Mouse (Mus musculus) layer of hippocampus, postnatal 10 days (tissue): ENCODE measurements around the gene Mybpc2. TPM values are rescaled to one million over a fixed set of nuclear protein-coding genes. Genes with fewer than 3 reads are reported as not detected.
A peak's percentile ranks its signal among the peaks of the same experiment; 100 is the strongest.

Source experiments
- DNase-seq, 2 experiments: peaks; one replicate each; pipeline ENCODE4 v3.0.0; 2021; ENCODE audit warnings: low spot score in 2 of 2
- total RNA-seq, 2 experiments: library from RNA; stranded (reverse); gene quantifications; 2 replicates each; pipeline ENCODE4 v1.2.3; 2021

Mybpc2 gene
- total RNA-seq, 2 experiments from 2014 or later: 0.11 to 0.18 TPM

DNA sequence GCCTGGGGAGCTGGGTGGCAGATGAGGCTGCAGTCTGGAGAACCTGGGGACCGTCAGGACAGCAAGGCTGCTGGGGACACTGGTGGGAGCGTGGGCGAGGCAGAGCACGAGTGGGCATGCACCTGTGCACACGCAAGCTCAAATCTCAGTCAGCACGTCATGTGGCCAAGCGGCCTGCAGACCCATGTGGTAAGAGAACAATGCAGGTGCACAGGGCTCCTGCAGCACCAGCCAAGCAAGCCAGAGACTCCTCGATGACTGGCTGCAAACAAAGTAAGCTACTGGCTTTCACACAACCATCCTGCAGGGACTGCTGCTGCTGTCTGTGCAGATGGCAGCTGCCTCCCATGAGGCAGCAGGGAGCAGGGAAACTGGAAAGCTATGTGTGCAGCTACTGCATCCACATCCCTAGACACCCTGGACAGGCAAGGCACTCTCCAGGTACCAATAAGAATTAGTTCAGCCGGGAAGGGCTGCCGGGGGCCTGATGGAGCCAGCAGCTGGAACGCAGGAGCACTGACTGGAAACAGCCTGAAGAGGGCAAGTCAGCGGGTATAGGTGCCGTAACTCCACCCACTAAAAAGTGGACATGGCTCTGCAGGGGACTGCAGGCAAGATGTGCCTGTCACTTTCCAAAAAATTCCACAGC is 37.4 kb downstream of the Mybpc2 start:
- no peak for DNase-seq

DNA sequence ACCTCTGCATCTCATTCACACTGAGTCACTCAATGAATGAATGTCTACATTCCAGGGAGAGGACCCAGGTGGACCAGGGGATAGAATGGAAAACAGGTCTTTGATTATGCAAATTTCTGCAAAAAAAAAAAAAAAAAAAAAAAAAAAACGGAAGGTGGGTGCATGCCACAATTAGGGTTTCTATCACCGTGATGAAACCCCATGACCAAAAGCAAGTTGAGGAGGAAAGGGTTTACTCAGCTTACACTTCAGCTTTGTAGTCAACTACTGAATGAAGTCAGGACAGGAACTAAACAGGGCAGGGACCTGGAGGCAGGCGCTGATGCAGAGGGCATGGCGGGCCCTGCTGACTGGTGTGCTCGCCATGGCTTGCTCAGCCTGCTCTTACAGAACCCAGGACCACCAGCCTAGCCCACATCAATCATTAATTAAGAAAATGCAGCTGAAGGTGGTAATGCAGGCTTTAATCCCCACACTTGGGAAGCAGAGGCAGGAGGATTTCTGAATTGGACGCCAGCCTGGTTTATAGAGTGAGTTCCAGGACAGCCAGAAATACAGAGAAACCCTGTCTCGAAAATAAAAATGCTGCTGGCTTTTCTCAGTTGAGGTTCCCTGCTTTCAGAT is 38.8 kb downstream of the Mybpc2 start:
- DNase-seq: peak in 1 of 2 experiments; percentile 7

DNA sequence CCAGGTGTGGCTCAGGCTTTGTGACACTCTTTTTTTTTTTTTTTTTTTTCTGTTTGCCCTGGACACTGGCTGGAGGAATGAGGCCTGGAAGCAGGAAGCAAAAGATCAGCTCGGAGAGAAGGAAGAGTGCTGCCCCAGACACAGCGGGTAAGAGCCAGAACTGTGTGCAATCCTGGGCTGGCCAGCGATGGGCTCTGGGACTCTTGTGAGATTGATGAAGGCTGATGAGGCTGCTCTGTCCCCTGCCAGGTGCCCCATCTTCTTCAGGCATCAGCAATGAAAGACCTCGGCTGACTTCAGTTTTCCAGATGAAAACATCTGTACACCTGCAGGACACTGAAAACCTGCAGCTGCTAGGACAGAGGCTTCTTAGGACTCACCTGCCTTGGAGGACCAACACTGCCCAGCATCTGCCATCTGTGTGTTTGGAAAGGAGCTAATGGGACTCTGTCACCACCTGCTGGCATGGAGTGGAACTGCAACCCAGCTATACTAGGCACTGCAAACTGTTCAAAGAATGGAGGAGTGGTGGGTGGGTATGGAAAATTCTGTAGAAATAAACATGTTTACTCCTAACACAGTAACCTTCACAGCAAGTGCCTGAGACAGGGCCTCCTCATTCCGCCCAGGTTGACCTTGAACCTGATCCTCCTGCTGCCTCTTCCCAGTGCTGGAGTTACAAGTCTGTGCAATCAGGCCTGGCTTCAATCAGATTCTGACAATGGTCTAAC is 39.5 kb downstream of the Mybpc2 start:
- peak; percentile 89 to 90 for DNase-seq

DNA sequence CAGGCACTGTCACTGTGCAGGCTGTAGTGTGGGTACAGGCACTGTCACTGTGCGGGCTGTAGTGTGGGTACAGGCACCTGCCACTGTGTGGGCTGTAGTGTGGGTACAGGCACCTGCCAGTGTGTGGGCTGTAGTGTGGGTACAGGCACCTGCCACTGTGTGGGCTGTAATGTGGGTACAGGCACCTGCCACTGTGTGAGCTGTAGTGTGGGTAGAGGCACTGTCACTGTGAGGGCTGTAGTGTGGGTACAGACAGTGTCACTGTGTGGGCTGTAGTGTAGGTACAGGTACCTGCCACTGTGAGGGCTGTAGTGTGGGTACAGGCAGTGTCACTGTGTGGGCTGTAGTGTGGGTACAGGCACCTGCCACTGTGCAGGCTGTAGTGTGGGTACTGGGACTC is 40.3 kb downstream of the Mybpc2 start:
- no peak for DNase-seq

DNA sequence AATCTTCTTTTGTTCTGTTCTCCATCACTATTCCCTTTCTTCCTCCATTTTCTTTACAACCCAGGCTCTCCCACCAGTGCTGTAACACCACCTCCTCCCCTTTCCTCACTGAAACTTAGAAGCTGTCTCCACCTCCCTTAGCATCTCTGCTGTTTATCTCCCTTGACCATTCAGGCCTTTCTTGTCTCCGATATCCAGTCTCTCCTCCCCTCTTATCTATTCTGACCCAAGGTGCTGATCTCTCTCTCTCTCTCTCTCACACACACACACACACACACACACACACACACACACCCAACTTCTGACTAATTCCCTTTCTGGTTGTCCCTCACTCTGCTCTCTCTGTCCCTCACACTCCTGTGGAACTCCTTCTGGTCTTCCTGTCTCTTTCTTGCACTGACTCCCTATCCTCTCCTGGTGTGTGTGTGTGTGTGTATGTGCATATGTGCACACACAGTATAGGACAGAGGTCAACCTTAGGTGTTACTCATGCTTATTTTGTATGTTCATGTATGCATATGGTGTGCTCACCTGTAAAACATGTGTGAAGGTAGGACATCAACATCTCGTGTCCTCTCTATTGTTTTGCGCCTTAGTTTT is 41.5 kb downstream of the Mybpc2 start:
- no peak for DNase-seq

DNA sequence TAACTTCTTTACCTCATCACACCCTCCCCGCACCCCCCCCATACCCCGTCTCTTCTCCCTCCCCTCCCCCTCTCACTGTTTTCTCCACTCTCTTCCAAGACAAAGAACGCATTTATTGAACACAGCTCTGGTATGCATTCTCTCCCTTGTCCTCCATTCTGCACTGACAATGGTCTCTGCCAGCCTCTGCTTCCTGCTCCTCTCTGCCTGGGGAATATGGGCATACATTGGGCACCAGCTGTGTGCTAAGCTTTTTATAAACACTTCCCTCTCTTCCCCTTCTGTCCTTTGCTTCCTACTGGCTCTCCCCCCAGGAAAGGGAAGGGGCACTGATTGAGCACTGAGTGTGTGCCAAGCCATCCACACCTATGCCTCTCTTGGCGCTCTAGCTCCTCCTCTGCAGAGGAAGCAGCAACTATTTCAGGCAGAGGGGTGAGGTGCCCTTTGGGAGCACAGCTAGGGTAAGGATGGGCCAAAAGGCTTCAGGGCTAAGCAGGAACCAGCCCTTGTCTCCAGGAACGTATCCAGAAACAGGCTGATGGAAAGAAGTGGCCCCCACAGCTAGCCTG is 49.3 kb downstream of the Mybpc2 start:
- DNase-seq: peak in 1 of 2 experiments; percentile 20

DNA sequence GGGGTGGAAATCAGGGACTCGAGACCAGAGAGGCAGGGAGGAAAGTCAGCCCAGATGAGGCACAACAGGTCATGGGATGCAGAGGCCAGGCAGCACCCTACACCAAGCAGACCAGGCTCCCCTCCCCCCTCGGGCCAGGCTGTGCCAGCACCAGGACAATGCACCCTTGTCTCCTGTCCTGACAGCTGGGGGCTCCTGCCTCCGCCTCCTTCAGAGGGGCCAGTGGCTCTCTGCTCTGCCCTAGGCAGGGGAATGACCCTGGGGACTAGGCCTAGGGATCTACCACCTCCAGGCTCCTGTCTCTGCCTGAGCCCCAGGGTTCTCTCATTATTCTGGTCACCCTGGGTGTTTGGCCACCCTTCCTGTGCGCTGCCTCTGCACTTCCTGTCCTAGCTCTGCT is 50.0 kb downstream of the Mybpc2 start:
- peak; percentile 71 to 79 for DNase-seq

DNA sequence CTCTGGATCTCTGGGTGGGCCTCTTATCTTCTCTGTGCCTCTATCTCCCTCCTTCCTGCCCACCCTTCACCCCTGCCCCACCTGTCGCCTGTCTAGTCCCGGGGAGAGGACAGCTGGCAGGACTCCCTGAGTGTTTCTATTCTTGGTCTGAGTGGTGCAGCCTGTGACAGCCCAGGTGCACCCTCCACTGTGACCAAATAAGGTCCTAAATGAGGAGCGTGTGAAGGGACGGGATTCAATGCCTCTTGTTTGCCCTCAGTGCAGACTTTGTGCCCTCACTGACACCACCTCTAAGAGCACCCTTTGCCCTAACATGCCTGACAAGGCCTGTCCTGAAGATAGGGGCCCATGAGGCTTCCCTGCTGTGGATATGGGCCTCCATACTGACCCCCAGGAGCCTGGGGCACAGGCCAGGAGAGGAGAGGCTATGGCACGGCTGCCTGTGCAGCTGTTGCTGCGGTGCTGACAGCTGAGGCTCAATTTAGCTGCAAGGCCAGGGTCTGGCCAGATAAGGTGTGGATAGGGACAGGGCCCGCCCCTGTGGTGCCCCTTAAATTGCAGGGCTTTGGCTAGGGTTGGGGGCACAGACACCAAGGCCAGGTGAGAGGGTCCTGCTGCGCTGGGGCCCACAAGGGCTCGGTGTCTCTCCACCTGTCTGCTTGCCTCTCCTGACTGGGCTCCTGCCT is 51.4 kb downstream of the Mybpc2 start:
- DNase-seq: peak in 1 of 2 experiments; percentile 14

DNA sequence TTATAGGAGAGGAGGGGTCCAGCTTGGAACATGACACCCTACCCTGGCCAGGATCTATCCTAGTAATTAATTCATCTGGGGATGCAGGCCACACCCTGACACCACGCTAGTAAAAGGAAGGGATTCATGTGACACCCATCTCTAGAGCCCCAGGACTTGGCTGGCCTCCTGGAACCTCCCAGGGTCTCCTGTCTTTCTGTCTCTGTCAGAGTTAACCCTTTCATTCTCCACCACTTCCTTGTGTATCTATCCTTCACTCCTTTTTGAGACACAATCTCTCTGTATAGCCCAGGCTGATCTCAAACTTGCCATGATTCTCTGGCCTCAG is 51.9 kb downstream of the Mybpc2 start:
- DNase-seq: peak in 1 of 2 experiments; percentile 28

DNA sequence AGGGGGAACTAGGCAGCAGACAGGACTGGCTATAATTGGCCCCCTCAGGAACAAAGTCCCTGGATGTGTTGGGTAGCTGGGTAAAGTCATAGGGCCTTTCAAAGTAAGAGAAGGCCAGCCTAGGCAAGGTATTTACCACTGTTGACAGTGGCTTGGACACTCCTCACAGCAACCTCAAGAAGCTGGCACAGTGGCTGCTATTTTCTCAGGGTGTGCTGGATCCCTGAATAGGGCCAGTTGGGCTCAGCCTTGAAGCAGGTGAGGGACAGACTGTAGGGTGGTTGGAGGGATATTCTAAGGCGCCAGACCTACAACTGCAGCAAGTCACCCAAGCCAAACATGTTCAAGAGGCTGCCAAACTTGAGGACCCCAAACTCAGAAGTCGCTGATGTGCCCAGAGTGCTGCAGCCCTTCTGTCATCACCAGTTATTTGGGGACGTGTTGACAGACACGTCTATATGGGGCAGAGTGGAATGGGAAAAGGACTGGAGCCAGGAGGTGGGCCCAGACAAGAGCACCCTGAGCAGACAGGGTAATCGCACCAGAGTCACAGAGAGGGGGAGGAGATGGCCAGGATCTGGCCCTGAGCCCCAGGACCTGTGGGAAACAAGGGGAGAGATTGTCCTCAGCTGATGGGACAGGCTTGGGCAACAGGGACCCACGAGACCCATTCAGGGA is 52.4 kb downstream of the Mybpc2 start:
- DNase-seq: peak in 1 of 2 experiments; percentile 13

DNA sequence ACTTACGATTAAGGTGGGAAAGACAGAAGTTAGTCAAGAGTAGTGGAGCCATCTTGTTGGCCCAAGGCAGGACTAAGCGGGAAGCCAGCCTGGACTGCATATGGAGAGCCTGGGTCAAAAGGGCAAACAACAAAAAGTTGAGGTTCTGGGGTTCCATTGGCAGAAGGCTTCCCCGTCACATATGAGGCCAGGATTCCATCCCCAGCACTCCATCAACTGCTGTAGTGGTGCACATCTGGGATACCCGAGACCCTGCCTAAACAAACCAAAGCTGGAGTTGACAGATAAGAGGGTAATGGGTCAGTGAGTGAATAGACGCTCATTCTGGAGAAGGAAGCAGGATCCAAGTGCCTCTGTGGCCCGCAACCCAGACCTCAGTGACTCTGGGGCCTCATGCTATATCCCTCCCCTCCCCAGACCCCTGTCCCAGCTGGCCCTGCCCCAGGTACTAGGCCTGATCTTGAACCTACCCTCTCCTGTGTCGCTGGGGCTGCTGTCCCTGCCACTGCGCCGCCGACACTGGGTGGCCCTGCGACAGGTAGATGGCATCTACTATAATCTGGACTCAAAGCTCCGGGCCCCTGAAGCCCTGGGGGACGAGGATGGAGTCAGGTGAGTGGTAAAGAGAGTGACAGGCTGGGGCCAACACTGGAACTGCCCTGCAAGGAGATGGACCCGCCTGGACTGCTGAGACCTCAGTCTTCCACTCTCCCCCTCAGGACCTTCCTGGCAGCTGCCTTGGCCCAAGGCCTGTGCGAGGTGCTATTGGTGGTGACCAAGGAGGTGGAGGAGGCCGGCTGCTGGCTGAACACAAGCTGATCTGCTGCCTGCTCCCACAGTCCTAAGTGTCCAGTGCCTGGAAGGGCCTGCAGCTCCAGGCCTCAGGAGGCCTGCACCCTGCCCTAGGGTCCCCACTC is 53.5 kb downstream of the Mybpc2 start:
- DNase-seq: peak in 1 of 2 experiments; percentile 22

DNA sequence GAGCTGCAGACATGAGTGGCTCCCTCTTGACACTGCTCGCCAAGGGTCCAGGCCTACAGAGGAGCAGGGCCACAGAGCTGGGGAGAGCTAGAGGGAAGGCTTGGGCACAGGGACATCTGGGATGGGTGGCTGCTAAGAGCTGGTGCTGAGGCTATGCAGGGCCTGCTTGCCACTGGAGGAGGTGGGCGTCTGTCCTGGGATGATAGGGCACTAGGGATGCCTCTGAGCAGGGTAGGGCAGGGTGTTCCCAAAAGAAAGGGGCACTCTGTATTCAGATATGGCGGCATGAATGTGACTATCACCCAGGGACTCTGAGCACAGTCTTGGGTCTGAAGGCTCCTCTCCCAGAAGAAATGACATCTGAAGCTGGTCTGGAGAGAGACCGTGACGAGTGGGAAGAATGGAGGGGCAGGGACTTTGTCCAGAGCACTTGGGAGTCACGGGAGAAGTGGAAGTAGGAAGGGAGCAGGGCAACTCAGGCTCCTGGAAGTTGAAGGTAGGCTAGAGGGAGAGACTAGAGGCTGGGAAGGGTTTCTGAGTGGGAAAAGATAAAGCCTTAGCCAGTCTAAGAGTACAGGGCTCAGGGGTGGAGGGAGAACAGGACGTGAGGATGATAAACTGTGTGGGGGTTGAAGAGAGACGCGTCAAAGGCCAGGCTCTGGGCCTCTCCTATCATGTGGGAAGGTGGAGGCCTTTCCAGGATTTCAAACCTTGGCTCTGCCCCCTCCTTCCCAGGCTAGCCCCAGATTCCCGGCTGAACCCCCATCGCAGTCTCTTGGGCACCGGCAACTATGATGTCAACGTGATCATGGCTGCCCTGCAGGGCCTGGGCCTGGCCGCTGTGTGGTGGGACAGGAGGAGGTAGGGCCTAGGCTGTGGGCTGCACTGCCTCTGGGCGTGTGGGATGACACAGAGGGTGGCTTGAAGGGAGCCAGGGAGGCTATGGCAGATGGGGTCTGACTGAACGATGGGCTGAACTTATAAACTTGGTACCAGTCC is 54.5 kb downstream of the Mybpc2 start:
- peak in 1 of 2 experiments; percentile 12 for DNase-seq

DNA sequence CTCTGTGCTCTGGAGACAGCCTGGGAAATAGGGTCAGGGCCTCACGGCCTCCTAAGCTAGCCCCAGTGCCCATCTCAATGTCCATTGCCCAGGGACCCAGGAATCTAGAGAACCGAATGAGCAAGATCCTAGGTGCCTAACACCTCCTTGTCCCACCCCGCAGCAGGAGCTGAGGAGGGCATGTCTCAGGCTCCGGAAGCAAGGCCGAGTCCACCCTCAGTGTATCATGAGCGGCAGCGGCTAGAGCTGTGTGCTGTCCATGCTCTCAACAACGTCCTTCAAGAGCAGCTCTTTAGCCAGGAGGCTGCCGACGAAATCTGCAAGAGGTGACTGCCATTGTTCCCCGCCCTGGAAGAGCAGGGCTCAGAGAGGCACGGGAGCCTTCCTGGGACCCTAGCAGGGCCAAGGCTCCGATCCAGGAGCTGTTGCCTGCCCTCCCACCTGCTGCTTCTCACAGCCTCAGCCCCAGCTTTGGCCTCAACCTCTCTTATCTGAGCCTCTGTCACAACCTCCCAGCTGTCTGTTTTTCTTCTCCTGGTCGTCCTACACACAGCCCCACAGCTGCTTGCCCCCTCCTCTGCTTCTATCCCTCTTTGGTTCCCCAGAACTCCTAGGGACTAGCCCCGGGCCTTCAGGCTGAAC is 55.7 kb downstream of the Mybpc2 start:
- DNase-seq: peak in 1 of 2 experiments; percentile 29

DNA sequence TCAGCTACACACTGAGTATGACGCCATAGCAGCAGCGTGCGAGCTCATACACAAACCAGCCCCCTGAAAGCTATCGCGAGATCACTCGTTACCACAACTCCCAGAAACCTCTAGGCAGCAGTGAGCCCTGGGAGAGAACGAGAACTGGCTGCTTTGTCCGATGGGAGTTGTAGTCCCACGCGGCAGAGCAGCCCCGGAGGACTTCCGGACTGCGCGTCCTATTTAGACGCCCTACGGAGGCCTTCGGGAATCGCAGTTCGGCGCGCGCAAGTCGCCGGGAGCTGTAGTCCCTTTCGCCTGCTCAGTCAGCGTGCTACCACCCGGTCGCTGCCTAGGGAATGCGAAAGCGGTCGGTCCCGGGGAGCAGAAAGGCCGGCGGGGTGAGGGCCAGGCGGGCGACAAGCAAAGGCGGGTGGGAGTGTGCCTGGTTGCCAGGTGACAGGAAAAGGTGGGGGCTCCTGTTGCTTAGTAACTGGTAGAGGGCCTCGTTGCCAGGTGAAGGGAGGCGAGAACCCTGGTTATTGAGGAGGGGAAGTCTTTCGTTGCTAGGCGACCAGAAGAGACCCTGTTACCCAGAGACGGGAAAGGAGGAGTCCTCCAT is 56.5 kb downstream of the Mybpc2 start, which contains the start of gene Josd2:
Gene Josd2, plus strand, starts transcription at position 170 of the 601 bp plus-strand sequence.
- DNase-seq: peak; percentile 92 to 94

DNA sequence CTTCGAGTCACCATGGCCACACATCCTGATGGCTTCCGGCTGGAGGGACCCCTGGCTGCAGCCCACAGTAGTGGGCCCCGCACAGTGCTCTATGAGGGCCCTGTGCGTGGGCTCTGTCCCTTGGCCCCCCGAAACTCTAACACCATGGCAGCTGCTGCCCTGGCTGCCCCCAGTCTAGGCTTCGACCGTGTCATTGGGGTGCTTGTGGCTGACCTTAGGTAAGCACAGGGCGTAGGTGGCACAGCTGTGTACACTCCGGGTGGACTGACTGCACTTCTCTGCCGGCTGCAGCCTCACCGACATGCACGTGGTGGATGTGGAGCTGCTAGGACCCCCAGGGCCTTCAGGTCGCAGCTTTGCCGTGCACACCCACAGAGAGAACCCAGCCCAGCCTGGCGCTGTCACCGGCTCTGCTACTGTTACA is 57.6 kb downstream of the Mybpc2 start:
- DNase-seq: peak; percentile 37 to 52

DNA sequence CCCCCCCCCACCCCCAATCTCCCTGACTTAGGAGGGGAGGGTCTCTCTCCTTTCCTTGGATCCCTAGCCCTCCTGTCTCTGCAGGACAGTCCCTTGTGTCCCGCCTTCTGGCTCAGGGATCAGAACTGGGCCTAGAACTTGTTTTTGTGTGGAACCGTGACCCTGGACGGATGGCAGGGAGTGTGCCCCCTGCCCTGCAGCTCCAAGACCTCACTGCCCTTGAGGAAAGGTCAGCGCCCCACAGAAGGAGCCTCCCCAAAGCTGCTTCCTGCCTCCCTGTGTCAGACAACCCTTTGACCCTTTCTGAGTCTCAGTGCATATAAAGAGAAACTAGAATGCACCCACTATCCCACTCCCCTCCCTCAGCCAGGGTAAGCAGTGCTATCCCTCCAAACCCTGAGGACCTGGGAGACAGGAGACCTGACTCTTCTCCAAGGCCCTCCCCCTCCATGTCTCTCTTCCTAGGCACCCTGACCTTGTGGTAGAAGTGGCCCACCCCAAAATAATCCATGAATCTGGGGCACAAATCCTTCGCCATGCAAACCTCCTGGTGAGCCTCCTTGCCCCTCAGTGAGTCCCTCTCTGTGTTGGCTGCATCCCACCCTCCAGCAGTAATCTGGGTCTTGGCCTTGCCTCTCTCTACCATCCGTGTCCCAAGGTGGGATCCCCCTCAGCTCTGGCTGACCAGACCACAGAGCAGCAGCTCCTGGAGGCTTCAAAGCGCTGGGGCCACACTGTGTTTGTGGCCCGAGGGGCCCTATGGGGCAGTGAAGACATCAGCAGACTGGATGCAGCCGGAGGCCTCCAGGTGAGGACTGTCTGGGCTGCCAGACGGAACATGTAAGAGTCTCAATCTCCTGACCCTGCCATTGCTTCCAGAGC is 58.2 kb downstream of the Mybpc2 start:
- DNase-seq: peak; percentile 23 to 41
